Mouse (Mus musculus): ENCODE data around the gene Rapgef2. TPM values are rescaled to one million over a fixed set of nuclear protein-coding genes. Genes with fewer than 3 reads are reported as not detected.

The Rapgef2 gene
- polyA plus RNA-seq, 1 experiment, result 24.0 TPM

DNA sequence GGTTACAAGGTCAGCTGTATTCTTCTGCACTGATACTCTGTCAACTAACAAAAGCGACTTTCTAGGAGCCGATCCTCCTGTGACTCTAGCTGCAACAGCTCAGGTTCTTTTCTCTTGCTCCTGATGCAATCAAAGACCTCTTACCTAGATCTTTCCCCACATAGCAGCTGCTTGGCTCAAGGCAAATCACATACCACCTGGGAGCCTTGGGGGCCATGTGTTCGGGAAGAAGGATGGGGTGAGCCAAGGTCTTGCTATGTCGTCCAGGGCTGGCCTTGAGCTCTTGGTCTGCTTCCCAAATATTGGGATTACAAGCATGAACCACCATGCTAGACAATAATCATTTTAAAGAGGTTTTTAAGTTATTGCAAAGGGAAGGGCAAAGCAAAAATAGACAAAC, 11.0 kb upstream of the Rapgef2 start:
- TF ChIP-seq POLR2A (IDR thresholded peaks at IDR 0.05; ENCODE audit: borderline replicate concordance, extremely low read depth, insufficient read depth, insufficient read length, poor library complexity, severe bottlenecking) (no peak), CTCF (IDR thresholded peaks at IDR 0.05; ENCODE audit: borderline replicate concordance, extremely low read depth, insufficient read depth, insufficient read length) (no peak)
- DNase-seq (ENCODE audit: low read depth), result no peak

DNA sequence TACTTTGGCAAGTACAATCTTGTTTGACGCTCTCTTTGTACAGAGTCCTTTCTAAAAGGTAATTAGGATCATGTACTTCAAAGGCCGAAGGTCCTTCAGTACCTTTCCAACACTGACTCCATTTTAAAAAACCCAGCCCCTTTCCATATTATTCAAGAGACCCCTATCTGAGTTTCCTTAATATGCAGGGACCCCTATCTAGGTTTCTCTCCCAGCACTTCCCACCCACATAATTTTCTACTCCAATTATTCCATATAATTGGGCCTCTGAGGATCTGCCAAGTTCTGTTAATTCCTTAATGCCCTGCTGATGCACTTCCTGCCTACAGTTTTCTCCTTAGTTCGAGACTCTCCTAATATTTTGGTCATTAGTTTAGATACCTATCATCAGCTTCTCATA, 10.3 kb upstream of the Rapgef2 start:
- DNase-seq (ENCODE audit: low read depth), result no peak
- no peak for TF ChIP-seq POLR2A (IDR thresholded peaks at IDR 0.05; ENCODE audit: borderline replicate concordance, extremely low read depth, insufficient read depth, insufficient read length, poor library complexity, severe bottlenecking)

- DNase-seq (ENCODE audit: low read depth), result no peak
- TF ChIP-seq POLR2A (IDR thresholded peaks at IDR 0.05; ENCODE audit: borderline replicate concordance, extremely low read depth, insufficient read depth, insufficient read length, poor library complexity, severe bottlenecking) (no peak), CTCF (IDR thresholded peaks at IDR 0.05; ENCODE audit: borderline replicate concordance, extremely low read depth, insufficient read depth, insufficient read length) (no peak)
These were observed 9.7 kb upstream of the Rapgef2 start for GRCm38 (mm10) chr3:79296049-79296448.

DNA sequence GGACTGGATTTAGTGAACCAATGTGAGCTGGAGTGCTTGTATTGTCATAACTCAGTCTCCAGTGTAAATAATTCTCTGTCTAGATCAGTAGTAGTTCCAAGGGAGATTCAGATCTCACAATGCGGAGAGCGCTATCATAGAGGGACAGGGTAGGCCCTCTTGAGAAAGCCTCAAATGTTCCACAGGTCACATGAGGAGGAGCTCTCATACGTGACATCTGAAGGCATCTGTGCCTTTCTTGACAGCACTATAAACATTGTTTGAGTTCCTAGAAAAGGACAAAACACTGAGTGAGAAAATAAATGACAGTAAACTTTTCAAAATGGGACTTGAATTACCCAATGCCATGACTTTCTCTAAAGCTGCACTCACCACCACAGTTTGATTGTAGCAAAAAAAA, 8.4 kb upstream of the Rapgef2 start:
- DNase-seq (ENCODE audit: low read depth), result no peak
- no peak for TF ChIP-seq POLR2A (IDR thresholded peaks at IDR 0.05; ENCODE audit: borderline replicate concordance, extremely low read depth, insufficient read depth, insufficient read length, poor library complexity, severe bottlenecking)
- TF ChIP-seq CTCF (IDR thresholded peaks at IDR 0.05; ENCODE audit: borderline replicate concordance, extremely low read depth, insufficient read depth, insufficient read length), result no peak

DNA sequence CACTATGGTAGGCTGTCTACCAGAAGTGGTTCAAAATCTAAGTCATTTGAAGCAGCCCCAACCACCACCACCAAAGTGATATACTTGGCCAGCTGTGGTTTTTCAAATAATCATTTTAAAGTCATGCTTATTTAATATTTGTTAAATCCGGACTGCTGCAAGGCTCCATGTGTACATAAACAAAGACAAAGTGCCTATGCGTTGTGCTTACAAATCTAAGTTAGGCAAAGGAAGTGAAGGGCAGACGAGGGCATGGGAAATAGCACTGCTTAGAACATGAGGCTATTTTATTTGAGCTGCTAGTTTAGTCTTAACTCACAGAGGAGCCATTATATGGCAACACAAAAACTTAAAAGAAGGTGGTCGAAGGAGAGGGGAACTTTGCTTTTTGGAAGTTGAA, 6.7 kb upstream of the Rapgef2 start:
- TF ChIP-seq CTCF (IDR thresholded peaks at IDR 0.05; ENCODE audit: borderline replicate concordance, extremely low read depth, insufficient read depth, insufficient read length), result no peak
- no peak for TF ChIP-seq POLR2A (IDR thresholded peaks at IDR 0.05; ENCODE audit: borderline replicate concordance, extremely low read depth, insufficient read depth, insufficient read length, poor library complexity, severe bottlenecking)
- DNase-seq (ENCODE audit: low read depth), result no peak

DNA sequence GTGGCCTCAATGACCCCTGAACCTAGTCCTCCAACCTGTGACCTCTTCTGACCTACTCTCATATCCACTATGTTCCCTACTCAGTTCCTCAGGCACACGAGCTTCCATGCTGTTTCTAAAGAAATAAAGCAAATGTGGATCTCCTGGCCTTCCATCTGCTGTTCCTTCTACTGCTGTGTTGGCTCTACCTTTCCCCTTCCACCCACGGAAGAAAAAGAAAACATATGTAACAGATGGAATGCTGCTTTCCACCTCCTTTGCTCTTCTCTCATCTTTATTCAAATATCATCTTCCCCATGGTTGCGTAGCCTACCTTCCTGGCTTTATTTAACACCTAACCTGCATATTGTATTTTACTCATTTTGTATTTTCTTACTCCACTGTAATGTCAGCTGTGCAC, 2.7 kb upstream of the Rapgef2 start:
- TF ChIP-seq POLR2A (IDR thresholded peaks at IDR 0.05; ENCODE audit: borderline replicate concordance, extremely low read depth, insufficient read depth, insufficient read length, poor library complexity, severe bottlenecking) (no peak), CTCF (IDR thresholded peaks at IDR 0.05; ENCODE audit: borderline replicate concordance, extremely low read depth, insufficient read depth, insufficient read length) (no peak)
- DNase-seq (ENCODE audit: low read depth), result no peak

GRCm38 (mm10) chr3:79287699-79288458, 1.6 kb upstream of the Rapgef2 start:
- TF ChIP-seq CTCF (IDR thresholded peaks at IDR 0.05; ENCODE audit: borderline replicate concordance, extremely low read depth, insufficient read depth, insufficient read length), result no peak
- TF ChIP-seq POLR2A (IDR thresholded peaks at IDR 0.05; ENCODE audit: borderline replicate concordance, extremely low read depth, insufficient read depth, insufficient read length, poor library complexity, severe bottlenecking), result no peak
- DNase-seq (ENCODE audit: low read depth), result no peak

DNA sequence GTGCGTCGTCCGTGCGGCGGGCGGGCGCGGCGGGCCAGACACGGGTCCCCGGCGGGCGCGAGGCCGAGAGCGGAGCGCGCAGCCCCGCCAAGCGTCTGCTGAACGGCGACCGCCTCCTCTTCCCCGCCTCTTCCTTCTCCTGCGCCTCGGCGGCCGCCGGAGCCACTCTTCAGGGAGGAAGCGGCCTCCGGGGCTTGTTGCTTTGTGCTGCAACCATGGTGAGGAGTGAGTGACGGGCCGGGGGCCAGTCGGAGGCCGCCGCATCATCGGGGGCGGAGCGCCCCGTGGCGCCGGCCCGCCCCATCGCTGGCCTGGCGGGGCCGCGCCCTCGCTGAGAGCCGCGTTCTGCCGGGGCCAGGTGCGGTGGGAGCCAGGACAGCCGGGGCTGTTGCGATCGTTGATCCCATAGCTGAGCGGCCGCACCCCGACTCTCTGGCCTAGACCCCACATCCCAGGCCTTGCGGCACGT, 825 bp upstream of the Rapgef2 start:
- TF ChIP-seq CTCF (IDR thresholded peaks at IDR 0.05; ENCODE audit: borderline replicate concordance, extremely low read depth, insufficient read depth, insufficient read length) (no peak), POLR2A (IDR thresholded peaks at IDR 0.05; ENCODE audit: borderline replicate concordance, extremely low read depth, insufficient read depth, insufficient read length, poor library complexity, severe bottlenecking) (peak; percentile 75)
- DNase-seq (ENCODE audit: low read depth), result peak; percentile 98

GRCm38 (mm10) chr3:79286031-79286375, 314 bp downstream of the Rapgef2 start:
- no peak for TF ChIP-seq POLR2A (IDR thresholded peaks at IDR 0.05; ENCODE audit: borderline replicate concordance, extremely low read depth, insufficient read depth, insufficient read length, poor library complexity, severe bottlenecking)
- TF ChIP-seq CTCF (IDR thresholded peaks at IDR 0.05; ENCODE audit: borderline replicate concordance, extremely low read depth, insufficient read depth, insufficient read length), result no peak
- peak; percentile 54 for DNase-seq (ENCODE audit: low read depth)

DNA sequence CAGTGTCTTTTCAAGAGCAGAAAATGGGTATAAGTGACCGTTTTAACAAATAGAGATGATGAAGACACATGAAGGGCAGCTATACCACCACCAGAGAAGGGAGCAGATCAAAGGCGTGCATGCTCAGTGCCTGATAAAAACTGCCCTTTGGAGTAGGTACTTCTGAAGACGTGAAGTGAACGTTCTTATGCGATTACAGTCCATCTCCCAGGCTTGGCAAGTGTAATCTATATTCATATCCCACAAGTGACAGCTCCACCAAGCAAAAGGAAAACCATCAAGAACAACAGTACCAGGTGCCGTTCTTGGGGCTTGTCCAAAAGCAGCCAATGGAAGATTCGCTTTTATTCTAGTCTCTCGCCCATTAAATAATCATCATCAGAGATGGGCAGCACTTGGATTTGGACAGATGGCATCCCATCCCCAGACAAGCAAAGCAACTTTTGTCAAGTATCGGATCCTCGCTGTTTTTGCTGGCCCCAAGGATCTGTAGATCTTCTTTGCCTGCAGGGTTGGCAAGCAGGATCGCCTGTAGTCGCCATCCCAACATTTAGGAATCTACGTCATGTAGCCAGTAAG, 1.1 kb downstream of the Rapgef2 start:
- DNase-seq (ENCODE audit: low read depth), result peak; percentile 63
- no peak for TF ChIP-seq POLR2A (IDR thresholded peaks at IDR 0.05; ENCODE audit: borderline replicate concordance, extremely low read depth, insufficient read depth, insufficient read length, poor library complexity, severe bottlenecking)
- no peak for TF ChIP-seq CTCF (IDR thresholded peaks at IDR 0.05; ENCODE audit: borderline replicate concordance, extremely low read depth, insufficient read depth, insufficient read length)

- TF ChIP-seq POLR2A (IDR thresholded peaks at IDR 0.05; ENCODE audit: borderline replicate concordance, extremely low read depth, insufficient read depth, insufficient read length, poor library complexity, severe bottlenecking) (no peak), CTCF (IDR thresholded peaks at IDR 0.05; ENCODE audit: borderline replicate concordance, extremely low read depth, insufficient read depth, insufficient read length) (no peak)
These were observed 2.3 kb downstream of the Rapgef2 start for GRCm38 (mm10) chr3:79283976-79284375.

GRCm38 (mm10) chr3:79283031-79283430, 3.3 kb downstream of the Rapgef2 start:
- no peak for DNase-seq (ENCODE audit: low read depth)
- TF ChIP-seq CTCF (IDR thresholded peaks at IDR 0.05; ENCODE audit: borderline replicate concordance, extremely low read depth, insufficient read depth, insufficient read length) (no peak), POLR2A (IDR thresholded peaks at IDR 0.05; ENCODE audit: borderline replicate concordance, extremely low read depth, insufficient read depth, insufficient read length, poor library complexity, severe bottlenecking) (no peak)

More at GRCm38 (mm10) chr3:79283976-79284375, 2.3 kb downstream of the Rapgef2 start:
- DNase-seq (ENCODE audit: low read depth), result no peak

Data from brain, embryonic 14.5 days (tissue).